Mouse (Mus musculus) heart, adult 2 months (tissue): ENCODE results near the gene Vstm2l. TPM values are rescaled to one million over a fixed set of nuclear protein-coding genes. Genes with fewer than 3 reads are reported as not detected.

Experiments used
- DNase-seq, 2 experiments: peaks; one replicate each; pipeline ENCODE4 v3.0.0; 2021
- H3K27ac ChIP-seq: fragments of 200-600 bp; 2 replicates; pipeline ENCODE4 v1.8.1; 2022
- H3K27me3 ChIP-seq: fragments of 200-500 bp; 2 replicates; pipeline ENCODE4 v1.6.1; 2012; ENCODE audit warnings: mild to moderate bottlenecking, low read length, inconsistent platforms, mixed read lengths; ENCODE audit not compliant: control insufficient read depth, insufficient read depth
- H3K36me3 ChIP-seq: fragments of 200-500 bp; 2 replicates; pipeline ENCODE4 v1.6.1; 2012; ENCODE audit warnings: low read length, inconsistent platforms; ENCODE audit not compliant: control insufficient read depth, insufficient read depth
- H3K4me1 ChIP-seq: fragments of 200-500 bp; 2 replicates; pipeline ENCODE4 v1.6.1; 2011; ENCODE audit warnings: low read length; ENCODE audit not compliant: control insufficient read depth, insufficient read depth
- H3K4me3 ChIP-seq: fragments of 200-600 bp; 2 replicates; pipeline ENCODE4 v1.8.1; 2022
- H3K79me2 ChIP-seq: fragments of 200-500 bp; replicated peaks from 2 replicates; pipeline ENCODE4 v1.6.1; 2012; ENCODE audit warnings: mild to moderate bottlenecking, inconsistent platforms, low read length, moderate library complexity, mixed read lengths; ENCODE audit not compliant: control insufficient read depth, insufficient read depth
- H3K9ac ChIP-seq: fragments of 200-500 bp; 2 replicates; pipeline ENCODE4 v1.6.1; 2012; ENCODE audit warnings: low read depth, mild to moderate bottlenecking, control low read depth, inconsistent platforms, low read length, mixed read lengths
- CTCF ChIP-seq: fragments of 200-600 bp; IDR thresholded peaks from 2 replicates; pipeline ENCODE4 v1.8.1; 2022; ENCODE audit warnings: antibody characterized with exemption, mild to moderate bottlenecking, moderate library complexity
- EP300 ChIP-seq: fragments of 200-500 bp; IDR thresholded peaks from 2 replicates; pipeline ENCODE4 v1.6.1; 2011; ENCODE audit warnings: low read depth, low read length, control low read depth; ENCODE audit not compliant: insufficient read depth
- POLR2A ChIP-seq: fragments of 200-500 bp; IDR thresholded peaks from 2 replicates; pipeline ENCODE4 v1.6.1; 2011; ENCODE audit warnings: mild to moderate bottlenecking, low read depth, low read length, control low read depth; ENCODE audit not compliant: insufficient read depth
- WGBS: fragments of 180-500 bp; shearing (Covaris S2); methylation state at CpG from one replicate; pipeline ENCODE4 v1.1.7; 2018; 5-methylcytosine and 5-hydroxymethylcytosine counted together
- intact Hi-C: fragments of 180-260 bp; cut with DNase I; formaldehyde crosslinking; loops from one replicate; pipeline ENCODE4 v1.15.1; 2025
- polyA plus RNA-seq: library from polyadenylated mRNA; depleted of rRNA; stranded (reverse); fragments of >200 nt; gene quantifications from 2 replicates; pipeline ENCODE4 v1.2.3, GENCODE M21; 2012
- total RNA-seq, 2 experiments: library from RNA; stranded (reverse); gene quantifications; 2 replicates each; pipeline ENCODE4 v1.2.3; 2021

Vstm2l gene
- total and polyA plus RNA-seq, 3 experiments = 0.08 TPM; not detected in 2

DNA sequence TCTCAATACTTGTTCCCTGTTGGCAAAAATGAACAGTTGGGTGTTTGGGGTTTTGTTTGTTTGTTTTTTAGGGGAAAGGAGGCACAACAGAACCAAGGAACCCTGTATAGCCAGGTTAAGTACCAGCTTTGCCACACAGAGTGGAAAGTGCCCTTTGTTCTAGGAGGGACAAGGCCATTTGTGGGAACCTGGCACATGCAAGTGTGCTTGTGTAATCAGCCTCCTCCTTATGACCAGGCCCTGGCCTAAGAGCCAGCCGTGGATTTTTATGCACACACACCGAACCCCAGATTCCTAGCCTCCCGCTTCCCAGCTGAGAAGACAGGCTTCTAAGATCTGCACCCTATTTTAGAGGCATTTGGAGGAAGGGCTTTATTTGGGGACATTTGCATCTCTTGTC, 37.1 kb upstream of the Vstm2l start:
- 93% methylated on average over 3 of the region's 3 CpGs for WGBS
- no peak for TF ChIP-seq POLR2A
- no peak for TF ChIP-seq CTCF
- no peak for TF ChIP-seq EP300
- Histone ChIP-seq H3K9ac (no peak overlapping the region), H3K4me1 (peaks cover 5% of the 10 kb centered on the region), H3K27ac (no peak overlapping the region), H3K4me3 (no peak overlapping the region), H3K79me2 (no peaks in the 10 kb centered on the region), H3K27me3 (no peaks in the 10 kb centered on the region), H3K36me3 (no peaks in the 10 kb centered on the region)
- intact Hi-C loops = no loop called here
- DNase-seq = no peak

DNA sequence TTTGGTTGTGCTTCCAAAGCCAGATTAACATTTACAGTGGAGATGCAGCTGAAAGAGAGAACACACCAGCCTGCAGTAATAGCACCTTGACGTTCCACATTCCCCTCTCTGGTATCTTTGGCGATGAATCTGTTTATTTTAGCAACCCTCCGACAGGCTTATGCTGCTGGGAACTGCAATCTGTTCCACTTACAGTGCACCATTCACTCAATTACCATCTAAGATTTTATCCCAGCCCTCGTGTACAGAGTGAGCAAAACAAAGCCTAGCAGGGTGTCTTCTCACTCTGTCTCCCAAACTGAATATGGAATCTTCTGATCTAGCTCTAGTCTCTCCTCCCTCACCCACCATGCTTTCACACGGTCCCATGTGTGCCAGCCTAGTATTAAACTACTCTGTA, 36.5 kb upstream of the Vstm2l start:
- intact Hi-C loops = no loop called here
- WGBS = 69% methylated on average over 5 of the region's 5 CpGs
- H3K36me3 ChIP-seq = no peaks in the 10 kb centered on the region

DNA sequence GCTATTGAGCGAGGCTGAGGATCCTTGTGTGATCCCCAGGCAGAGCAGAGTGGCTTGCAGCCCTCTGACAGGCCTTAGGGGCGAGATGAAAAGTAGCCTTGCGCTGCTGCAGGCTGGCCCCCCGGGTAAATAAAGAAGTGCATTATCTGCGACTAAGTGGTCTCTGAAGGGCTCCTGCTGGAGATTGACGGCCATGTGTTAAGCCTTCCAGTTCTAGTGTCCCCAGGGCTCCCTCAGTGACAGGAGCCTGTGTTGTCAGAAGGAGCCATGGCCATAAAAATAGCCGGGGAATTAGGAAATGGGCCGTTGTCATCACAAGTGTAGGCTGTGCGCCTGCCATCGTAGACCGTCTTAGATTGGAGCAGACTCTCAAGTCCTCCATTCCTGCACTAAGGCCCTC, 32.5 kb upstream of the Vstm2l start:
- DNase-seq = no peak
- no peak for TF ChIP-seq CTCF
- TF ChIP-seq EP300 = no peak
- TF ChIP-seq POLR2A = no peak
- Histone ChIP-seq H3K27me3 (no peaks in the 10 kb centered on the region), H3K9ac (no peak overlapping the region), H3K4me1 (no peaks in the 10 kb centered on the region), H3K27ac (no peak overlapping the region), H3K36me3 (no peaks in the 10 kb centered on the region), H3K79me2 (no peaks in the 10 kb centered on the region), H3K4me3 (no peak overlapping the region)
- 58% methylated on average over 11 of the region's 11 CpGs for WGBS
- intact Hi-C loops = no loop called here

More for the DNA sequence above, 36.5 kb upstream of the Vstm2l start:
- no peaks in the 10 kb centered on the region for H3K27me3 ChIP-seq
- no peak for TF ChIP-seq CTCF
- no peak for TF ChIP-seq POLR2A
- no peak for TF ChIP-seq EP300
- no peak for DNase-seq
- no peaks in the 10 kb centered on the region for H3K79me2 ChIP-seq
- no peak overlapping the region for H3K9ac ChIP-seq
- H3K27ac ChIP-seq = no peak overlapping the region
- H3K4me3 ChIP-seq = no peak overlapping the region
- peaks cover 3% of the 10 kb centered on the region for H3K4me1 ChIP-seq

DNA sequence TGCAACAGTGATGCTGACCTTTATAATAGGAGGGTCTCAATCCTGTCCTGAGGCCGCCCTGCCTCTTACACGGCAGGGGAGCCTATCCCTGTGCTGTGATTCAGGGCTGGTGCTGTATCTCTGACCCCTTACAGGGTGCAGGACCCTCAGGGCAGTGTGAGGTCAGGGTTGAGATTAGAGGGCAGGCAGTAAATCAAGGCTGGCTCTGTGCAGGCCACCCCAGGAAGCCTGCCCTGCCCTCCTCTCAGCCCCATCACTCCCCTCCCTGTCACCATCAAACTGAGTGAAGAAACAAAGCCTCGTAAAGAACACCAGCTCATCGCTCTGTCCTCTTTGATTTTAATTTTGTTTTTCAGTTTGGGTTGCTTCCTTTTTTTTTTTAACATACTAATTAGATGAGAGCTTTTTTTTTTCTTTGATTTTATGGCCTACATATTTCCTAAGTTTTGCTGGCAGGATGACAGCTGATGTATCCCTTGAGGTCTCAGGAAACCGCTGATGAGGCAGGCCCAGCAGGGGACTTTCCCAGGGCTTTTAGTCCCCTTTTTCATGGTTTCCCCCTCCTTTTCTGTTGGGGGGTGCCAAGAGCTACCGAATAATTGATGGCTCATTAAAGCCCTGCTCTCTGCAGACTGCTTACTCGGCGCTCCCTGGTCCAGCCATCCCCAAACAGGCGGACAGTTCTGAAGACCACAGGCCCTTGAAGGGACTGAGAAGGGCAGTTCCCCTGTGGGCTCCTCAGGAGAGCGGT, 27.0 kb upstream of the Vstm2l start:
- WGBS = 58% methylated on average over 10 of the region's 10 CpGs
- H3K4me1 ChIP-seq = no peaks in the 10 kb centered on the region
- TF ChIP-seq CTCF = no peak
- TF ChIP-seq EP300 = no peak
- no peak for TF ChIP-seq POLR2A

DNA sequence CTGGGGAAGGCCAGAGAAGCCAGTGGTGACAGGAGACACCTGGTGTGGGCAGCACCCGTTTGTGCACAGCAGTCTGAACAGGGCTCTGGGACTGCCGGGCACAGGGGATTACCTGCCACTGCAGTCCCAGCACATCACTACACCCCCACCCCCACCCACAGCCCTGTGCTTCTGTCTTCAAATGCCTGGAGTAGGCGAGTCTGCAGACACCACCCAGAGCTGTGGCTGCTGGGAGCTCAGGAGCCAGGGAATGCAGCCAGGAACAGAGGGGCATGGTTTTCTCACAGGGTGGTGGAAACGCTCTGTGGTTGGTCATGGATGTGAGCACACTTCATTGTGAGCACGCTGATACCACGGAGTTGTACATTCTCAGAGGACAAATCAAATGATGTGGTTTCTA, 23.3 kb upstream of the Vstm2l start:
- no peaks in the 10 kb centered on the region for H3K79me2 ChIP-seq
- H3K36me3 ChIP-seq = no peaks in the 10 kb centered on the region
- no peak overlapping the region for H3K4me3 ChIP-seq
- H3K4me1 ChIP-seq = no peaks in the 10 kb centered on the region
- intact Hi-C loops = no loop called here
- 85% methylated on average over 6 of the region's 6 CpGs for WGBS
- no peak overlapping the region for H3K9ac ChIP-seq
- no peaks in the 10 kb centered on the region for H3K27me3 ChIP-seq
- DNase-seq = no peak
- H3K27ac ChIP-seq = no peak overlapping the region
- TF ChIP-seq EP300 = no peak
- no peak for TF ChIP-seq CTCF

More for the DNA sequence above, 27.0 kb upstream of the Vstm2l start:
- Histone ChIP-seq H3K27ac (no peak overlapping the region), H3K4me3 (no peak overlapping the region), H3K27me3 (no peaks in the 10 kb centered on the region), H3K36me3 (no peaks in the 10 kb centered on the region), H3K79me2 (no peaks in the 10 kb centered on the region), H3K9ac (no peak overlapping the region)
- DNase-seq = no peak
- intact Hi-C loops = no loop called here

DNA sequence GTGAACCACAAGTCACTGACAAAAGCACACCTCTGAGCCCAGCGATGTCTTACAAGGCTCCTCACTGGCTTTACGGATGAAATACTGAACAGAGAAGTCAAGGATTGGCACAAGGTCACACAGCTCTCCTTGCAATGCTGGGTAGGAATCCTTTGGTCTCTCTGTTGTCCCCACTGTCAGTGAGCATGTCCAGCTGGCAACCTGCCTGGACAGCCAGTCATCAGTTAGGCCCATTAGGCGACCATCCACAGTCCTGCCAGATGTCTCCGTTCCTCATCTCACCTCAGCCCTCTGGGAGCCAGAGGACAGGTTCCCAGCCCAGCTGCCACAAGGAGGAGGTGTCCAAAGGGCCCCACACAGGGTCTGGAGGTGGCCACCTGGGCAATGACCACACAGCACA, 17.3 kb upstream of the Vstm2l start:
- Histone ChIP-seq H3K4me3 (no peak overlapping the region), H3K27ac (no peak overlapping the region), H3K36me3 (no peaks in the 10 kb centered on the region), H3K9ac (no peak overlapping the region), H3K4me1 (no peaks in the 10 kb centered on the region), H3K79me2 (no peaks in the 10 kb centered on the region), H3K27me3 (no peaks in the 10 kb centered on the region)
- DNase-seq = no peak
- intact Hi-C loops = no loop called here
- WGBS = 59% methylated on average over 4 of the region's 4 CpGs
- TF ChIP-seq POLR2A = no peak
- TF ChIP-seq EP300 = no peak
- TF ChIP-seq CTCF = no peak
